Mouse (Mus musculus): ENCODE measurements around the gene Saal1. TPM values are rescaled to one million over a fixed set of nuclear protein-coding genes. Genes with fewer than 3 reads are reported as not detected.

Saal1 gene
- polyA plus RNA-seq, 1 experiment from 2014 or later: 45.4 TPM

GRCm38 (mm10) chr7:46639692-46640031, 70.8 kb downstream of the Saal1 start, which contains the start of gene Sergef:
Gene Sergef, minus strand, starts transcription at chr7:46639807.
- H3K4me3 ChIP-seq: peak within 1 kb of the TSS; percentile 60
- DNase-seq (ENCODE audit: extremely low spot score, low spot score): peak; percentile 87
- under 1% methylated on average over 30 of the region's 30 CpGs for WGBS
- peaks cover 21% of the 10 kb centered on the region for H3K27me3 ChIP-seq (ENCODE audit: poor library complexity, severe bottlenecking)
- peaks cover 1% of the 10 kb centered on the region; the same call in 1 of the 2 replicates for H3K36me3 ChIP-seq (replicated peaks)
- no peaks in the 10 kb centered on the region for H3K9me3 ChIP-seq
- H3K4me1 ChIP-seq: peaks cover 20% of the 10 kb centered on the region
- peak within 1 kb of the TSS; percentile 82 for H3K27ac ChIP-seq

DNA sequence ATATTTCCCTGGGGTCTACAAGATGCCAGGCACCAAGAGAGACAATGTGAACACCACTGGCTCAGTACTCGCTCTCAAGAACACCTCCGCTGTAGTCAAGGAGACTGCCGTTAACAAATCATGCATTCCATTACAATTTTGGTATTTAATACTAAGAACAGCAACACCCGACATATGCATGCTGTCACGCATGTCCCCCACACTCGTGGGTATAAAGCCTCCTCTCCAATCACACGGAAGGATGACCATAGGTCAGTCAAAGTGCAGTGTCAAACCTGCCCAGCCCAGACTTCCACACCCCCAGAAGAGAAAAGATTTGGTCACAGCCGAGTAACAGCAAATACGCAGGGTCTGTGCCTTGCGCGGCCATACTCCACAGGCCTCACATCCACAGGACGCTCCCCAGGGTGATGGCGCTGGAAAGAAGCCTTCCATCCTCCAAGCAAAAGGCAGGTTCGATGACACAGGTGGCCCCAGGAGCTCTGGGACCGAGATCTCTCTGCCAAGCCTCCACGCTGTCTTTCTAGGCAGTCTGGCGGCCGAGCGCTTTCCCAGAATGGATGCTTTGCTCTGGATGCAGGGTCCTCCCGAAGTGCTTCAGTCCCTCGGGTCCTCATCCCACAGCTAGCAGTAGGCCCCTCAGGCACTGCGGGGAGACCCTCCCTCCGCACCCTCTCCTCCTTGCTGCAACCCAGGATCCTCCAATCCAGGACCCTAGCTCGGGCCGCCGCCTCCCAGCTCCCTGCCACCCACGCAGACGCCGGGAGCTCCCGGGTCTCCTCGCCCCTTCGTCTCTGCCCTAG, 71.4 kb downstream of the Saal1 start:
- no peak for DNase-seq (ENCODE audit: extremely low spot score, low spot score)
- H3K27ac ChIP-seq: peak overlapping the region; percentile 82

More for the DNA sequence above, 71.4 kb downstream of the Saal1 start:
- peak overlapping the region; percentile 60 for H3K4me3 ChIP-seq
- H3K27me3 ChIP-seq (ENCODE audit: poor library complexity, severe bottlenecking): peaks cover 21% of the 10 kb centered on the region
- H3K4me1 ChIP-seq: peaks cover 20% of the 10 kb centered on the region
- no peaks in the 10 kb centered on the region for H3K9me3 ChIP-seq
- 11% methylated on average over 32 of the region's 32 CpGs for WGBS
- H3K36me3 ChIP-seq (replicated peaks): peaks cover 4% of the 10 kb centered on the region; the same call in 1 of the 2 replicates

Other genes starting within 250 kb of the Saal1 start
- gene Sergef, start 70.9 kb downstream of the Saal1 start, polyA plus RNA-seq (2016; fragmentation: Nextera tagmentation; extraction: Ambion mirVana): 15.6 and 16.7 TPM in 2 replicates
- 0.32 TPM in 1 of 2 replicates, not detected in the other for gene Tph1, start 38.1 kb downstream of the Saal1 start, polyA plus RNA-seq (2016; fragmentation: Nextera tagmentation; extraction: Ambion mirVana)
- 0.06 and 0.24 TPM in 2 replicates for gene Saa3, start 5.0 kb upstream of the Saal1 start, polyA plus RNA-seq (2016; fragmentation: Nextera tagmentation; extraction: Ambion mirVana)
- not detected in 2 replicates for gene Saa4, start 21.9 kb upstream of the Saal1 start, polyA plus RNA-seq (2016; fragmentation: Nextera tagmentation; extraction: Ambion mirVana)
- gene Saa1, start 32.3 kb upstream of the Saal1 start, polyA plus RNA-seq (2016; fragmentation: Nextera tagmentation; extraction: Ambion mirVana): 0.33 and 0.48 TPM in 2 replicates
- gene Saa2, start 41.1 kb upstream of the Saal1 start, polyA plus RNA-seq (2016; fragmentation: Nextera tagmentation; extraction: Ambion mirVana): 0.35 TPM in 1 of 2 replicates, not detected in the other
- 16.2 and 18.7 TPM in 2 replicates for gene Hps5, start 85.4 kb upstream of the Saal1 start, polyA plus RNA-seq (2016; fragmentation: Nextera tagmentation; extraction: Ambion mirVana)
- gene Gtf2h1, start 85.4 kb upstream of the Saal1 start, polyA plus RNA-seq (2016; fragmentation: Nextera tagmentation; extraction: Ambion mirVana): 51.2 and 54.1 TPM in 2 replicates
- 3,398 and 3,630 TPM in 2 replicates for gene Ldha, start 130.8 kb upstream of the Saal1 start, polyA plus RNA-seq (2016; fragmentation: Nextera tagmentation; extraction: Ambion mirVana)
- 0.17 TPM in 1 of 2 replicates, not detected in the other for gene Ldhc, start 150.5 kb upstream of the Saal1 start, polyA plus RNA-seq (2016; fragmentation: Nextera tagmentation; extraction: Ambion mirVana)
- gene Tsg101, start 209.3 kb upstream of the Saal1 start, polyA plus RNA-seq (2016; fragmentation: Nextera tagmentation; extraction: Ambion mirVana): 259 and 274 TPM in 2 replicates
- 13.4 and 14.6 TPM in 2 replicates for gene Uevld, start 247.8 kb upstream of the Saal1 start, polyA plus RNA-seq (2016; fragmentation: Nextera tagmentation; extraction: Ambion mirVana)

All from forebrain, embryonic 10.5 days (tissue).